25 mouse cellular contexts compared by ENCODE assay signal in the genomic region with DNA sequence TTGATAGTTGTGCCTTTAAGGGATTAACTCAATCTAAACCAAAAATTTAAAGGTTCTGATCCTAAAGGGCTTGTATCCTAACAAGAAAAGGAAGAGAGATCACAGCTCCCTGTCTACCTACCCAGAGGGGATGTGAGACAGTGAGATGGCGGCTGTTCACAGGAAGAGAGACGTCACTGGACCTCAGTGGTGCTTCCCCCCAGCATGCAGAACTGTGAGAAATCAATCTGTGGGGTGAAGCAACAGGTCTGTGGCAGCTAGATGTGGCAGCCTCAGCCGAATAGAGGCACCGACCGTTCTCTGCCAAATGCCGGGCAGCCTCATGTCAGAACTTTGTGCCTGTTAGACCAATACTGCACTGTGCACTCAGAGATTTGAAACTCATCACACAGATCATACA.
DNase-seq lines count a peak whose midpoint lies in the region; ATAC-seq lines count a peak whose summit lies in the region.
"Had no signal": no experiment of that assay in that cellular context is flagged by ENCODE, and none has a peak within 500 bp of the region (broad histone marks: within the 10 kb centered on the region; RNA-seq: fewer than 3 reads in every experiment).

No protein-coding gene starts in this region.

- H3K36me3 ChIP-seq in splenic B cell, adult 2 months (ENCODE audit: control insufficient read depth, insufficient read depth, low read length, poor library complexity, severe bottlenecking) = no peaks in the 10 kb centered on the region
- H3K36me3 ChIP-seq in liver, embryonic 11.5 days (ENCODE audit: control insufficient read depth, insufficient read depth, low read length) = no peaks in the 10 kb centered on the region
- H3K36me3 ChIP-seq: heart, embryonic 13.5 days; limb, embryonic 15.5 days; midbrain, embryonic 12.5 days; neural tube, embryonic 13.5 days; stomach, embryonic 15.5 days had no signal

- H3K9ac ChIP-seq in liver, embryonic 11.5 days (ENCODE audit: low read depth, low read length) = no peak overlapping the region
- H3K9ac ChIP-seq: embryonic facial prominence, embryonic 13.5 days; heart, embryonic 13.5 days; hindbrain, embryonic 14.5 days; limb, embryonic 15.5 days; midbrain, embryonic 12.5 days; neural tube, embryonic 13.5 days; stomach, embryonic 15.5 days had no signal

- no peak overlapping the region for H3K4me2 ChIP-seq in liver, embryonic 11.5 days
- H3K4me2 ChIP-seq: embryonic facial prominence, embryonic 13.5 days; heart, embryonic 13.5 days; hindbrain, embryonic 14.5 days; limb, embryonic 15.5 days; midbrain, embryonic 12.5 days; neural tube, embryonic 13.5 days; stomach, embryonic 15.5 days had no signal

- intact Hi-C loops in gastrocnemius, postnatal 36 days (cut with DNase I) = no loop called here

- 75% methylated on average over 6 of the region's 6 CpGs for WGBS in liver, embryonic 11.5 days

- no peaks in the 10 kb centered on the region for H3K27me3 ChIP-seq in splenic B cell, adult 2 months (ENCODE audit: control insufficient read depth, insufficient read depth, low read length, poor library complexity, severe bottlenecking)
- no peaks in the 10 kb centered on the region for H3K27me3 ChIP-seq in liver, embryonic 11.5 days (replicated peaks; ENCODE audit: control insufficient read depth, insufficient read depth, low read length)
- H3K27me3 ChIP-seq: embryonic facial prominence, embryonic 13.5 days; heart, embryonic 13.5 days; limb, embryonic 15.5 days; midbrain, embryonic 12.5 days; neural tube, embryonic 13.5 days; stomach, embryonic 15.5 days had no signal

- H3K9me3 ChIP-seq in liver, embryonic 11.5 days (ENCODE audit: control insufficient read depth, low read length) = no peaks in the 10 kb centered on the region
- H3K9me3 ChIP-seq: embryonic facial prominence, embryonic 13.5 days; heart, embryonic 13.5 days; limb, embryonic 15.5 days; midbrain, embryonic 12.5 days; neural tube, embryonic 13.5 days; stomach, embryonic 15.5 days had no signal

- H3K4me3 ChIP-seq in liver, embryonic 11.5 days (ENCODE audit: low read depth, low read length) = no peak overlapping the region
- H3K4me3 ChIP-seq: embryonic facial prominence, embryonic 13.5 days; gastrocnemius, adult 2 months; heart, embryonic 13.5 days; limb, embryonic 15.5 days; midbrain, embryonic 12.5 days; neural tube, embryonic 13.5 days; stomach, embryonic 15.5 days had no signal

- DNase-seq in thymus, postnatal 25 days = peak; percentile 5
- no peak for DNase-seq in thymus, postnatal 10 days (ENCODE audit: low spot score in 2 of 2)
- DNase-seq in splenic B cell, adult 2 months (ENCODE audit: low read depth, low spot score) = peak; percentile 35
- no peak for DNase-seq in liver, embryonic 11.5 days (ENCODE audit: low spot score)
- no peak for DNase-seq in gastrocnemius, postnatal 36 days
- no peak for DNase-seq in left cerebral cortex, adult 11 months (ENCODE audit: low spot score)
- DNase-seq: B cell, adult 2 months; cerebellum, adult 11-12 months; cerebellum, postnatal 10 days; gastrocnemius, adult 2 months; heart, adult 18-20 months; kidney, postnatal 36 days; right cerebral cortex, postnatal 4 days had no signal

- ATAC-seq in common myeloid progenitor, adult 5-6 weeks (replicated peaks; ENCODE audit: low read depth, poor library complexity, severe bottlenecking) = peak; percentile 84
- ATAC-seq in megakaryocyte, adult 5-6 weeks (ENCODE audit: poor library complexity, severe bottlenecking) = peak; percentile 94
- no peak for ATAC-seq in liver, embryonic 11.5 days (replicated peaks; ENCODE audit: low FRiP score)
- ATAC-seq: forebrain, embryonic 14.5 days; intestine, embryonic 16.5 days had no signal

- no peaks in the 10 kb centered on the region for H3K4me1 ChIP-seq in liver, embryonic 11.5 days (replicated peaks; ENCODE audit: control insufficient read depth, insufficient read depth, low read length)
- H3K4me1 ChIP-seq: embryonic facial prominence, embryonic 13.5 days; limb, embryonic 15.5 days; midbrain, embryonic 12.5 days; neural tube, embryonic 13.5 days; stomach, embryonic 15.5 days had no signal

- H3K27ac ChIP-seq in liver, embryonic 11.5 days (ENCODE audit: low read depth, low read length) = no peak overlapping the region
- H3K27ac ChIP-seq: embryonic facial prominence, embryonic 13.5 days; gastrocnemius, adult 2 months; heart, embryonic 13.5 days; hindbrain, embryonic 14.5 days; limb, embryonic 15.5 days; macrophage; midbrain, embryonic 12.5 days; neural tube, embryonic 13.5 days; stomach, embryonic 15.5 days had no signal

Comparison
In these comparisons a context has a peak if more than half of its experiments do, and no peak if none do; other contexts are left out.
1. DNase-seq: peak in thymus, postnatal 25 days (single experiment) and splenic B cell, adult 2 months (single experiment); none in thymus, postnatal 10 days (0 of 2), liver, embryonic 11.5 days (single experiment), gastrocnemius, postnatal 36 days (0 of 2) and left cerebral cortex, adult 11 months (single experiment).